Mouse (Mus musculus) splenic B cell, adult 2 months (primary cell): ENCODE results near the gene Zfc3h1.

ENCODE experiments used
- DNase-seq: peaks from one replicate; pipeline ENCODE4 v3.0.0-alpha.2; 2011; ENCODE audit warnings: low read depth, low spot score
- H3K27me3 ChIP-seq: 2 replicates; pipeline ENCODE4 v1.6.1; 2012; ENCODE audit warnings: mild to moderate bottlenecking, low read length, moderate library complexity, mixed read lengths; ENCODE audit not compliant: control insufficient read depth, poor library complexity, insufficient read depth, severe bottlenecking
- H3K36me3 ChIP-seq: 2 replicates; pipeline ENCODE4 v1.6.1; 2012; ENCODE audit warnings: mild to moderate bottlenecking, low read length, moderate library complexity, mixed read lengths; ENCODE audit not compliant: control insufficient read depth, poor library complexity, insufficient read depth, severe bottlenecking

Gene Zfc3h1

DNA sequence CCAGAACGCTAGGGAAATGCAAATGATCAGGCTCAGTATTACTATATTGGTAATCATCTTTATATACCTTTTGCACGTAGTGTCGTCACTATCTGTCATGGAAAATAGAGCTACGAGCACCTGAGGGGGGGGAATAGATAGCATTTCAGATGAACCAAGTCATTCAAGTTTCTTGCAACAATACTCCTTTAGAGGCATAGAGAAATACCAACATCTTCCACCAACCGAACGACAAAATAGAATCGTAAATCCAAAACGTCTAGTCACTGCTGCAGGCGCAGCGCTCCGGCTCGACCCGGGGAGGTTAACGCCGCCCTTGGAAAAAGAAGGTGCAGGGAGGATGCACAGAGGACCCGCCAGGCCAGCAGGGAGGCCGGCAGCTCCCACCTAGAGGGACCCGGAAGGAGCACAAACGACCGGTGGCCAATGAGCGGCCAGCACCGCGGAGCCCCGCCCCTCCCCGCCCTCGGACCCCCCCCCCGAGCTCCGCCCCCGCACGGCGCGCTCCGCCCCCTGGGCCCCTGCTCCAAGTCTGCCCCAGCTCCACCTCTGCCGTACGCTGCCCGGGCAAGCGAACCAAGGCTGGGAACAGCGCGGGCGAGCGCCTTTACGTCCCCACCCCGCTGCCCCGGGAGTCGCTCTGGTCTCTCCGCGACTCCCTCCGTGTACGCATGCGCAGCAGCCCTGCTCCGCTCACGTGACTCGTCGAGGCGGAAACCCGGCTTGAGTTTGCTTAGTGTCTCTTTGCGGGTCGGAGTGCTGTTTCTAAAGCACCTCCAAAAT, 22.7 kb upstream of the Zfc3h1 start, which contains the start of gene Tmem19:
TSS of gene Tmem19 (minus strand) at position 662 of the 783 bp plus-strand sequence.
- peak; percentile 98 for DNase-seq
- no peaks in the 10 kb centered on the region for H3K36me3 ChIP-seq
- no peaks in the 10 kb centered on the region for H3K27me3 ChIP-seq

- DNase-seq: no peak
- no peaks in the 10 kb centered on the region for H3K36me3 ChIP-seq
These were observed 22.2 kb upstream of the Zfc3h1 start for GRCm38 (mm10) chr10:115362623-115362964.

DNA sequence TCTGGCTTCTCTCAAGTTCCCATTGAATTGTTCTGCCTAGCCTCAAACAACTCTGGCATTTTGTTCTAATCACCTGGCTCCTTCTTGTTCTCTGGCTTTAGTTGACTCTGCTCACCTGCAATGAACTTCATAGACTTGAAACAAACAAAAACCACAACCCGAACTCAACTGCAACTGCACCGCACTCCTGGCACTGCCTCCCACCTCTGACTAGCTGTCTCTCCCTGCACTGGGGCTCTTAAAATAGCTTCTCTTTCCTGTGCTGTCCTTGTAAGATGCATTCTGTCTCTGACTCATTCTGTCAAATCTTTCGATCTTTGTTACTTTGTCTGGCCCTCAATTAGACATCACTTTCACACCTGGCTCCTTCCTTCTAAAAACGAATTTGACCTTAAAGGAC, 21.6 kb upstream of the Zfc3h1 start:
- Histone ChIP-seq H3K36me3 (no peaks in the 10 kb centered on the region), H3K27me3 (no peaks in the 10 kb centered on the region)
- DNase-seq: peak; percentile 11

More at GRCm38 (mm10) chr10:115362623-115362964, 22.2 kb upstream of the Zfc3h1 start:
- H3K27me3 ChIP-seq: no peaks in the 10 kb centered on the region

DNA sequence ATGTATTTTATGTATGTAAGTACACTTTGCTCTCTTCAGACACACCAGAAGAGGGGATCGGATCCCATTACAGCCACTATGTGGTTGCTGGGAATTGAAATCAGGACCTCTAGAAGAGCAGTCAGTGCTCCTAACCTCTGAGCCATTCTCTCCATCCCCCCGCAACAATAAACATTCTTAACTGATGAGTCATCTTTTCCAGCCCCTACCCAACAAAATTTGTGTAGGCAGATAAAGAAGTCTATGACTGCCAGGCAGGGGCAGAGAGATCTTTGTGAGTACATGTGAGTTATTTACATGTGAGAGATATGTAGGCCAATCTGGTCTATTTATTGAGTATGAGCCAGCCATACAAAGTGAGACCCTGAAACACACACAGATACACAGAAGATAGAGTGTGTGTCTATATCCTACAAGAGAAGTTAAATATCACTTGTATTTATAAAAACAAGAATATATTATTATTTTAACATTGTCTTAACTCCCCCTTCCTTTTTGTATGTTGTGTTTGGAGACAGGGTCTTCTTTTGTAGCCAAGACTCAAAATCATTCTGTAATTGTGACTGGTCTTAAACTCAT, 3.2 kb upstream of the Zfc3h1 start:
- Histone ChIP-seq H3K27me3 (no peaks in the 10 kb centered on the region), H3K36me3 (no peaks in the 10 kb centered on the region)
- no peak for DNase-seq

GRCm38 (mm10) chr10:115382846-115383643, 1.7 kb upstream of the Zfc3h1 start:
- no peaks in the 10 kb centered on the region for H3K27me3 ChIP-seq
- no peaks in the 10 kb centered on the region for H3K36me3 ChIP-seq
- DNase-seq: no peak

GRCm38 (mm10) chr10:115383644-115384220, 1.0 kb upstream of the Zfc3h1 start:
- Histone ChIP-seq H3K36me3 (no peaks in the 10 kb centered on the region), H3K27me3 (no peaks in the 10 kb centered on the region)
- no peak for DNase-seq

DNA sequence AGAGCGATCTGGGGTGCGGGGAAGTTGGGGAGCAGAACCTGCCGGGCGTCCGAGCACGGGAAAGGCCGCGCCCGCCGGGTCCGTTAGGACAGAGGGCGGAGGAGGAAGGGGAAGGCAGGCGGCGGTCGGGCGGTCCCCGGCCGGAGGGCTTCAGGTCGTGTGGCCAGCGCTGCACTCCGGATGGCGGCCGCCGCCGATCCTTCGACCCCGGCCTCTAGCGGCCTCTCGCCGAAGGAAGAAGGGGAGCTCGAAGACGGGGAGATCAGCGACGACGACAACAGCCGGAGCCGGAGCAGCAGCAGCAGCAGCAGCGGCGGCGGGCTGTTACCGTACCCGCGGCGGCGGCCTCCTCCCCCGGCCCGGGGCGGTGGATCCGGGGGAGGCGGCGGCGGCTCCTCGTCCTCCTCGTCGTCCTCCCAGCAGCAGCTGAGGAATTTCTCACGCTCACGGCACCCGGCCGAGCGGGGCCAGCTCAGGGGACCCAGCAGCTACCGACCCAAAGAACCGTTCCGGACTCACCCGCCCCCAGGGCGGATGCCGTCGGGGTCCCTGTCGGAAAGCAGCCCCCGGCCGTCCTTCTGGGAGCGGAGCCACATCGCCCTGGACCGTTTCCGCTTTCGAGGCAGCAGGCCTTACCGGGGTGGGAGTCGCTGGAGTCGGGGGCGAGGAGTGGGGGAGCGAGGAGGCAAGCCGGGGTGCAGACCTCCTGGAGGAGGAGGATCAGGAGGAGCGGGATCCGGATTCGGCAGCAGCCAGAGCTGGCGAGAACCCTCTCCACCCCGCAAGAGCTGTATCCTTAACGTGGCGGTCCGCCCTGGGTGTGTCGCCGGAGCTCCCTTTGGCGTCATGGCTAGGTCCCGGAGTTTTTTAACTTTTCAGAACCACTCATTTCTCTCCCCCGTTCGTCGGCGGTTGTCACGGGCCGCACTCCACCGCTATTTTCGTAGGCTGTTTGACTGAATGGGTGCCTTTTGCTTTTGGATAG, 551 bp downstream of the Zfc3h1 start:
- DNase-seq: peak; percentile 56
- Histone ChIP-seq H3K27me3 (no peaks in the 10 kb centered on the region), H3K36me3 (0 out of 2 replicates have a peak, but pooled peaks cover 1% of the 10 kb centered on the region)

DNA sequence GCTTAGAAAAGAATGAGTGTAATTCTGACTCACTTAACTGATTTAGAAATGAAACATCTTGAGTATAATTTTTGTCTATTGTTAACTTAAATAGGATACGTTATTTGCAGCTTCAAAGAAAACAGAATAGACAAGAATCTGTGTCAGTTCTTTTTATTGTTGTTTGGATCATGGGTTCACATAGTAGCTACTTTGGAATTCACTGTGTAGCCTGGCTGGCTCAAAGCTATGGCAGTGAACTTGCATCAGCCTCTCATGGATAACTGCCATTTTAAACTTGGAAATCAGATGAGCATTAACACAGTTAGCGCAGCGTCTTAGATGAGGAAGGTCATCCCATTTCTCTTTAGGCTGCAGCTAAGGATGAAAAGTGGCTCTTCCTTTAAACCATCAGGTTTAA, 3.1 kb downstream of the Zfc3h1 start:
- H3K27me3 ChIP-seq: no peaks in the 10 kb centered on the region

DNA sequence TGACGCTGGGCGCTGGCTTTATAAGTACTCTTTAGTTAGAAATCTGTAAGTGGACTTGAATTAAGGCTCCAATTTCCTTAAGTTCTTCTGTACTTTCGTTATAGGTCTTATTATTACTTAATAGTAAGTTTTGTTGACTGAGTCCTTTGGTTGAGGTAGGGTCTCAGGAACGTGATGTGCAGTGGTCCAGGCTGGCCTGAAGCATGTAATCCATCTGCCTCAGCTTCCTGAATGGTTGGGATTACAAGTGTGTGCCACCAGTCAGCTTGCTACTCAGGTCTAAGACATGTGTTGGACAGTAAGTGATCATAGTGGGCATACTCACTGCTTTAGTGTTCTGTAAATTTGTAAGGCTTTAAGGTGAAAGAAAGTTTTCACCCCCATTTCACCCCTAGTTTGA, 6.3 kb downstream of the Zfc3h1 start:
- Histone ChIP-seq H3K36me3 (peaks cover 7% of the 10 kb centered on the region), H3K27me3 (no peaks in the 10 kb centered on the region)
- no peak for DNase-seq

More for the DNA sequence above, 3.1 kb downstream of the Zfc3h1 start:
- DNase-seq: no peak
- H3K36me3 ChIP-seq: peaks cover 5% of the 10 kb centered on the region

DNA sequence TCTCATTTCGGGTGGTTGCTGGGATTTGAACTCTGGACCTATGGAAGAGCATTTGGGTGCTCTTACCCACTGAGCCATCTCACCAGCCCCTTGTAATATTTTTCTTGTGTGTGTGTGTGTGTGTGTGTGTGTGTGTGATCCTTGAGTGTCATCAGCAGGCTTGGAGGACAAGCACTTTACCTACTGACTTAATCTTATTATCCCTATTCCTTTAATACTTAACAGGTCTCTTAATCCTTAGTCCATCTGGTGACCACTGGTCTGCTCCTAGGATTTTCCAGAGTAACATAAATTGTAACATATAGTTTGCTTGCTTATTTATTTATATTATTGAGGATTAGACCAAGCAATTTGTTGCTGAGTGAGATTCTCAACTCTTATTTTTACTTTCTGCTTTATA, 7.1 kb downstream of the Zfc3h1 start:
- Histone ChIP-seq H3K27me3 (no peaks in the 10 kb centered on the region), H3K36me3 (peaks cover 7% of the 10 kb centered on the region)
- DNase-seq: no peak

DNA sequence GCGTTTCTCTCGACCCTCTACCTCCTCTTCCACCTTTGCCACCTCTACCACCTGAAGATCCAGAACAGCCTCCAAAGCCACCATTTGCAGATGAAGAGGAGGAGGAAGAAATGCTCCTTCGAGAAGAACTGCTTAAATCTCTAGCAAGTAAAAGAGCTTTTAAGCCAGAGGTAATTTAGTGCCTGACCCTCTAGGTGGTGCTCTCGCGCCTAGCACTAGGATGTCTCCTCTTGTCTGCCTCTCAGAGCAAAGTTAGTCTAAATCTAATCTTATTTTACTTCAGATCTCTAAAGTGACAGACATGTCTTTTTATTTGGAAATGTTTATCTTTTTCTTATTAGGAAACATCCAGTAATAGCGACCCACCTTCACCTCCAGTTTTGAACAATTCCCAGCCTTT, 21.6 kb downstream of the Zfc3h1 start:
- Histone ChIP-seq H3K27me3 (no peaks in the 10 kb centered on the region), H3K36me3 (peaks cover 20% of the 10 kb centered on the region)
- peak; percentile 77 for DNase-seq

- H3K27me3 ChIP-seq: no peaks in the 10 kb centered on the region
- DNase-seq: no peak
- peaks cover 25% of the 10 kb centered on the region for H3K36me3 ChIP-seq
These were observed 28.7 kb downstream of the Zfc3h1 start for GRCm38 (mm10) chr10:115413496-115413895.

DNA sequence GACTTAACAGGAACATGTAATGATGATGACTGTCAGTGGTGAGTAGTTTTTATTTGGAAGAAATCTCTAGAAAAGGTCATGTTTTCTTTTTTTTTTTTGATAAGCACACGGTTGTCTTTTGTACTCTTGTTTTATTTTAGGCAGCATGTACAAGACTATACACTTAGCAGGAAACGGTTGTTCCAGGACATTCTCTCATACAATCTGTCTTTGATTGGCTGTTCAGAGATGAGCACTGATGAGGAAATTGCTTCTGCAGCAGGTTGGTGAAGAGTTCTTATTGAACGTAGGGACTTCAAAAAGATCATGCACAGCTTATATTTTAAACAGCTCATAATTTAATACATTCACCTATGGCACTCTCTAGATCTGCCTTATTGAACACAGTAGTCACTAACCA, 29.3 kb downstream of the Zfc3h1 start:
- H3K36me3 ChIP-seq: peaks cover 23% of the 10 kb centered on the region
- no peak for DNase-seq
- H3K27me3 ChIP-seq: no peaks in the 10 kb centered on the region

DNA sequence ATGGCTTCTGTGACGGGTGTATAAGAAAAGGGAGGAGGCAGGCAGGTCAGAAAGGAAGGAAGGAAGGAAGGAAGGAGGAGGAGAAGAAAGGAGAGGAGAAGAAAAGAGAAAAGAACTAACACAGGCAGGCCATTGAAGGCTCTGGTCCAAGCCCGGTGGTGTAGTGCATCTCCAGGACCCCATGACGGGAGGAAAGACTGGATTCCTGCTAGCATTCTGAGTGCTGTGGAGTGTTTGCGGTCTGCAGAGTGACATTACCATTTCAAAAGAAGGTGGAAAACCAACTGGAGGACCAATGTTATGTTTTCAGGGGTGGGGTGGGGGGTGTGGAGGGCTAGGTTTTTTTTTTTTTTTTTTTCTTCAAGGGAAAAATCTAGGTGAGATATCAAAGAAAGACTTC, 37.2 kb downstream of the Zfc3h1 start:
- Histone ChIP-seq H3K27me3 (no peaks in the 10 kb centered on the region), H3K36me3 (peaks cover 22% of the 10 kb centered on the region; the same call in 1 of the 2 replicates)
- DNase-seq: no peak
